Mouse (Mus musculus): ENCODE measurements around the gene Hdgfl2. TPM values are rescaled to one million over a fixed set of nuclear protein-coding genes. Genes with fewer than 3 reads are reported as not detected.
"Not testable (repeated sequence)": the region's sequence is repeated elsewhere in the genome, so short reads cannot be mapped to it uniquely, and the experiment has no call there.

Hdgfl2 gene
- total RNA-seq, 1 experiment from 2014 or later: 136 TPM

- no peak for ATAC-seq (replicated peaks in 1 of 2; ENCODE audit: insufficient read depth in 1 of 2, low FRiP score in 2 of 2, low TSS enrichment in 1 of 2, low read depth in 1 of 2, poor library complexity in 2 of 2, severe bottlenecking in 2 of 2)
Measured at GRCm38 (mm10) chr17:56098180-56098579, 18.7 kb downstream of the Hdgfl2 start.

GRCm38 (mm10) chr17:56098711-56099572 lies 19.5 kb downstream of the Hdgfl2 start:
- no peak for ATAC-seq (replicated peaks in 1 of 2; ENCODE audit: insufficient read depth in 1 of 2, low FRiP score in 2 of 2, low TSS enrichment in 1 of 2, low read depth in 1 of 2, poor library complexity in 2 of 2, severe bottlenecking in 2 of 2)

- ATAC-seq (replicated peaks in 1 of 2; ENCODE audit: insufficient read depth in 1 of 2, low FRiP score in 2 of 2, low TSS enrichment in 1 of 2, low read depth in 1 of 2, poor library complexity in 2 of 2, severe bottlenecking in 2 of 2): no peak
Measured at GRCm38 (mm10) chr17:56100811-56101210, 21.4 kb downstream of the Hdgfl2 start.

- ATAC-seq (replicated peaks in 1 of 2; ENCODE audit: insufficient read depth in 1 of 2, low FRiP score in 2 of 2, low TSS enrichment in 1 of 2, low read depth in 1 of 2, poor library complexity in 2 of 2, severe bottlenecking in 2 of 2): no peak
Measured at GRCm38 (mm10) chr17:56102158-56102557, 22.7 kb downstream of the Hdgfl2 start.

DNA sequence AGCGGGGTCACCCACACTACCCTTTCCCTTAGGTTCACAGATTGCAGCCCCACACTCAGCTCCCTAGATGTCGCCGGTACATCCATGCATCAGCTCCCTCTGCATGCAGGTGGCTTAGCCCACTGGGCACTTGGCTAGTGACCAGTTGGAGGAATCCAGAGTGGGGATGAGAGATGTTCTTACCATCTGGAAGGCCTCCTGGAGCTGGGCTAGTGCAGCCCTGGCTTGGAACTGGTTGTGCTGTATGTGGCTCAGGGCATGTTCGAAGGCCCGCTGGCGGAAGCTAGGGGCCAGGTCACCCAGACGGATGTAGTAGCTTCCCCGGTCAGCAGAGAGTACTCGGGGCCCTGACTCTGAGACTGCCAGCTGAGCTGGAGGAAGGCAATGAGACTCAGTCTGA lies 23.5 kb downstream of the Hdgfl2 start:
- ATAC-seq (replicated peaks in 1 of 2; ENCODE audit: insufficient read depth in 1 of 2, low FRiP score in 2 of 2, low TSS enrichment in 1 of 2, low read depth in 1 of 2, poor library complexity in 2 of 2, severe bottlenecking in 2 of 2): no peak

- no peak for ATAC-seq (replicated peaks in 1 of 2; ENCODE audit: insufficient read depth in 1 of 2, low FRiP score in 2 of 2, low TSS enrichment in 1 of 2, low read depth in 1 of 2, poor library complexity in 2 of 2, severe bottlenecking in 2 of 2)
Measured at GRCm38 (mm10) chr17:56103465-56104285, 24.2 kb downstream of the Hdgfl2 start.

DNA sequence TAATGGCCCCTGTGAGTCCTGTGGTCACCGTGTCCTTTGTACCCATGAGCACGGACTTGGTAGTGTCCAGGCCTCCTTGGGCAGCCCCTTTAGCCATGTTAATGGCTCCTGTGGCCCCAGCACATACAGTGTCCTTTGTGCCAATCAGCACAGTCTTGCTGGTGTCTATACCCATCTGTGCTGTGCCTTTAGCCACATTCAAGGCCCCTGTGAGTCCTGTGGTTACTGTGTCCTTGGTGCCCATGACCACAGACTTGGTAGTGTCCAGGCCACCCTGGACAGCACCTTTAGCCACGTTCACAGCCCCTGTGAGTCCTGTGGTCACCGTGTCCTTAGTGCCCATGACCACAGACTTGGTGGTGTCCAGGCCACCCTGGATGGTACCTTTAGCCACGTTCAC lies 25.4 kb downstream of the Hdgfl2 start:
- ATAC-seq (replicated peaks in 1 of 2; ENCODE audit: insufficient read depth in 1 of 2, low FRiP score in 2 of 2, low TSS enrichment in 1 of 2, low read depth in 1 of 2, poor library complexity in 2 of 2, severe bottlenecking in 2 of 2): not testable (repeated sequence)

GRCm38 (mm10) chr17:56106436-56106835 lies 27.0 kb downstream of the Hdgfl2 start:
- ATAC-seq (replicated peaks in 1 of 2; ENCODE audit: insufficient read depth in 1 of 2, low FRiP score in 2 of 2, low TSS enrichment in 1 of 2, low read depth in 1 of 2, poor library complexity in 2 of 2, severe bottlenecking in 2 of 2): not testable (repeated sequence)

GRCm38 (mm10) chr17:56106981-56107380 lies 27.5 kb downstream of the Hdgfl2 start:
- no peak for ATAC-seq (replicated peaks in 1 of 2; ENCODE audit: insufficient read depth in 1 of 2, low FRiP score in 2 of 2, low TSS enrichment in 1 of 2, low read depth in 1 of 2, poor library complexity in 2 of 2, severe bottlenecking in 2 of 2)

GRCm38 (mm10) chr17:56107736-56108135 lies 28.3 kb downstream of the Hdgfl2 start:
- ATAC-seq (replicated peaks in 1 of 2; ENCODE audit: insufficient read depth in 1 of 2, low FRiP score in 2 of 2, low TSS enrichment in 1 of 2, low read depth in 1 of 2, poor library complexity in 2 of 2, severe bottlenecking in 2 of 2): no peak

GRCm38 (mm10) chr17:56108334-56109044 lies 29.1 kb downstream of the Hdgfl2 start:
- no peak for ATAC-seq (replicated peaks in 1 of 2; ENCODE audit: insufficient read depth in 1 of 2, low FRiP score in 2 of 2, low TSS enrichment in 1 of 2, low read depth in 1 of 2, poor library complexity in 2 of 2, severe bottlenecking in 2 of 2)

GRCm38 (mm10) chr17:56109219-56110051 lies 30.0 kb downstream of the Hdgfl2 start, which contains the start of gene Plin4:
TSS of gene Plin4 (minus strand) at chr17:56109803.
- no peak for ATAC-seq (replicated peaks in 1 of 2; ENCODE audit: insufficient read depth in 1 of 2, low FRiP score in 2 of 2, low TSS enrichment in 1 of 2, low read depth in 1 of 2, poor library complexity in 2 of 2, severe bottlenecking in 2 of 2)

DNA sequence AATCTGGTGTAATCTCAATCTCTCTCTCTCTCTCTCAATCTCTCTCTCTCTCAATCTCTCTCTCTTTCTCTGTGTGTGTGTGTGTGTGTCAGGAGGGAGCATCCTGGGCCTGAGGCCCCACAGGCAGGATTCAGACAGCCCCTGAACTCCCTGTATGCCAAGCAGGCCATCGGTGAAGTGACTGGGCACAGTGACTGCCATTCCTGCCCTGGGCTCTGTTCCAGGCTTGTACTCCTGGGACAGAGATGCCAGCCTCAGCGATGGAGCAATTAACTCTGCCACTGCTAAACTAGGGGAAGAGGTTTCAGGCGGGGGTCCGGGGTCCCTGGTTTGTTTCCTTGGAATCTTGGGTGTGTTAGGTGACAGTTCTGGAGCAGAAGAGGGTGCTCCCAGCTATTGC lies 31.1 kb downstream of the Hdgfl2 start:
- no peak for ATAC-seq (replicated peaks in 1 of 2; ENCODE audit: insufficient read depth in 1 of 2, low FRiP score in 2 of 2, low TSS enrichment in 1 of 2, low read depth in 1 of 2, poor library complexity in 2 of 2, severe bottlenecking in 2 of 2)

DNA sequence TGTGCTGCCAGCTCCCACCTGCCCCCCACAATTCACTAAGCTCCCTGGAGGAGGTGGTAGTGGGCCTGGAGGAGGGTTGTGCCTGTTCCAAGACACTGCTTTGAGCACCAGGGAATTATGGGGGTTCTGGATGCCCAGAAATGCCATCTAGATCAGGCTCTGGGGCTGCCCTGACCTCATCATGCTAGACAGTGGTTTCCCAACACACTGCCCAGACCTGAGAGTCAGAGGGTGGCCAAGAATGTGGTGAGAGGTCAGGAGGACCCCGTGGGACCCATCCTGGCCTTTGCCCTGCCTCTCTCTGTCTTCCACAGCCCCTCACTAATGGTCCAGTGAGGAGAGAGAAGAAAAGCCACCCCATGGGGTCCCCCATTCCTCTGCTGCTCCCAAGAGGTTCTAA lies 31.6 kb downstream of the Hdgfl2 start:
- no peak for ATAC-seq (replicated peaks in 1 of 2; ENCODE audit: insufficient read depth in 1 of 2, low FRiP score in 2 of 2, low TSS enrichment in 1 of 2, low read depth in 1 of 2, poor library complexity in 2 of 2, severe bottlenecking in 2 of 2)

GRCm38 (mm10) chr17:56111864-56112263 lies 32.4 kb downstream of the Hdgfl2 start:
- ATAC-seq (replicated peaks in 1 of 2; ENCODE audit: insufficient read depth in 1 of 2, low FRiP score in 2 of 2, low TSS enrichment in 1 of 2, low read depth in 1 of 2, poor library complexity in 2 of 2, severe bottlenecking in 2 of 2): peak; percentile 39 to 61; a peak in 1 of 4 replicates

DNA sequence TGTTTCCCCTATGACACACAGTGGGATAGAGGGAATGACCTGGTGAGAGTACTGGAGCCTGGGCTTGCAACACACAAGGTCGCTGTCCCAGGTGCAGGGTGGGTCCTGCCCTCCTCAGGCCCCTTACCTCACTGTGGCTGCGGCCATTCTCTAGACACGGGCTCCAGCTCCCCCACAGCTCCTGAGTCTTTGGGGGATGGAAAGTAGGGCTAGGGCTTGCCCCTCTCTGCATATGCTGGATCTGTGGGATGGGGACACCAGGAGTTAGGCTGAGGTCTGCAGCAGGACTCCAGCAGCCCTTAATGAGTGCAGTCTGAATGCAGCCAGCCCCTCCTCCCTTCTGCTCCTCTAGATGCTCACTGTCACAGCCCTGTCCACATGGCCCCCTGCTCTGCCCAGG lies 33.3 kb downstream of the Hdgfl2 start:
- ATAC-seq (replicated peaks in 1 of 2; ENCODE audit: insufficient read depth in 1 of 2, low FRiP score in 2 of 2, low TSS enrichment in 1 of 2, low read depth in 1 of 2, poor library complexity in 2 of 2, severe bottlenecking in 2 of 2): no peak

- ATAC-seq (replicated peaks in 1 of 2; ENCODE audit: insufficient read depth in 1 of 2, low FRiP score in 2 of 2, low TSS enrichment in 1 of 2, low read depth in 1 of 2, poor library complexity in 2 of 2, severe bottlenecking in 2 of 2): no peak
Measured at GRCm38 (mm10) chr17:56116193-56116592, 36.8 kb downstream of the Hdgfl2 start.
